Mouse (Mus musculus): Measurements from ENCODE around the gene Olfml2b. TPM values are rescaled to one million over a fixed set of nuclear protein-coding genes. Genes with fewer than 3 reads are reported as not detected.

Olfml2b gene
- polyA plus RNA-seq, 1 experiment: 1.3 TPM

DNA sequence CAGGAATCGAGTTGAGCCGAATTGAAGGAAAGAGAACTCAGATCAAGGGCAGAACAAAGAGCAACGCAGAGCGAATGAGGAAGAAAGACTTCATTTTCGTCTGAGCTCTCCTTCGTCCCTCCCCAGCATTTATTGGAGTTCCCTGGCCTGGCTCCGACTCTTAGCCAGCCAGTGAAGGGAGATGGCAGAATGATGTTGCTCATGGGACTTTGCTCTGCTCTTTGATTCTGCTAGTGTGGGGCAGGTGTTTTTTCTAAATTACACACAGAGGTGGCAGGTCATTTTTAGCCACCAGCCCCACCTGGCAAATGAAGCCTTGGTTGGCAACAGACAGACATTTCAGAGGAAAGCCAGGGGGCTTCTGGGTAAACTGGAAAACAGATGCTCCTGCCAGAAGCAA is 5.4 kb upstream of the Olfml2b start:
- Histone ChIP-seq H3K4me3 (ENCODE audit: low read depth, low read length) (no peak overlapping the region), H3K4me1 (ENCODE audit: control insufficient read depth, insufficient read depth, low read length) (no peaks in the 10 kb centered on the region), H3K9ac (ENCODE audit: low read depth, poor library complexity, severe bottlenecking) (no peak overlapping the region), H3K36me3 (ENCODE audit: control insufficient read depth, insufficient read depth, low read length, poor library complexity, severe bottlenecking) (no peaks in the 10 kb centered on the region), H3K27me3 (ENCODE audit: control insufficient read depth, insufficient read depth, low read length, poor library complexity, severe bottlenecking) (no peaks in the 10 kb centered on the region), H3K9me3 (replicated peaks; ENCODE audit: control insufficient read depth, insufficient read depth, low read length, poor library complexity, severe bottlenecking) (no peaks in the 10 kb centered on the region), H3K27ac (ENCODE audit: insufficient read depth, low read length) (no peak overlapping the region)
- TF ChIP-seq POLR2A (IDR thresholded peaks at IDR 0.05; ENCODE audit: insufficient read depth, low read length): no peak
- TF ChIP-seq CTCF (IDR thresholded peaks at IDR 0.05; ENCODE audit: low read depth, low read length): no peak
- TF ChIP-seq EP300 (IDR thresholded peaks at IDR 0.05; ENCODE audit: insufficient read depth, low read depth, low read length): no peak

- no peak overlapping the region for H3K27ac ChIP-seq (ENCODE audit: insufficient read depth, low read length)
- TF ChIP-seq EP300 (IDR thresholded peaks at IDR 0.05; ENCODE audit: insufficient read depth, low read depth, low read length): no peak
- no peak for TF ChIP-seq CTCF (IDR thresholded peaks at IDR 0.05; ENCODE audit: low read depth, low read length)
- TF ChIP-seq POLR2A (IDR thresholded peaks at IDR 0.05; ENCODE audit: insufficient read depth, low read length): no peak
- H3K36me3 ChIP-seq (ENCODE audit: control insufficient read depth, insufficient read depth, low read length, poor library complexity, severe bottlenecking): no peaks in the 10 kb centered on the region
- no peaks in the 10 kb centered on the region for H3K4me1 ChIP-seq (ENCODE audit: control insufficient read depth, insufficient read depth, low read length)
- peaks cover 2% of the 10 kb centered on the region; the same call in 1 of the 2 replicates for H3K27me3 ChIP-seq (ENCODE audit: control insufficient read depth, insufficient read depth, low read length, poor library complexity, severe bottlenecking)
- H3K9ac ChIP-seq (ENCODE audit: low read depth, poor library complexity, severe bottlenecking): no peak overlapping the region
- no peaks in the 10 kb centered on the region for H3K9me3 ChIP-seq (replicated peaks; ENCODE audit: control insufficient read depth, insufficient read depth, low read length, poor library complexity, severe bottlenecking)
- H3K4me3 ChIP-seq (ENCODE audit: low read depth, low read length): no peak overlapping the region
Observed at GRCm38 (mm10) chr1:170645896-170646605, 1.7 kb downstream of the Olfml2b start.

DNA sequence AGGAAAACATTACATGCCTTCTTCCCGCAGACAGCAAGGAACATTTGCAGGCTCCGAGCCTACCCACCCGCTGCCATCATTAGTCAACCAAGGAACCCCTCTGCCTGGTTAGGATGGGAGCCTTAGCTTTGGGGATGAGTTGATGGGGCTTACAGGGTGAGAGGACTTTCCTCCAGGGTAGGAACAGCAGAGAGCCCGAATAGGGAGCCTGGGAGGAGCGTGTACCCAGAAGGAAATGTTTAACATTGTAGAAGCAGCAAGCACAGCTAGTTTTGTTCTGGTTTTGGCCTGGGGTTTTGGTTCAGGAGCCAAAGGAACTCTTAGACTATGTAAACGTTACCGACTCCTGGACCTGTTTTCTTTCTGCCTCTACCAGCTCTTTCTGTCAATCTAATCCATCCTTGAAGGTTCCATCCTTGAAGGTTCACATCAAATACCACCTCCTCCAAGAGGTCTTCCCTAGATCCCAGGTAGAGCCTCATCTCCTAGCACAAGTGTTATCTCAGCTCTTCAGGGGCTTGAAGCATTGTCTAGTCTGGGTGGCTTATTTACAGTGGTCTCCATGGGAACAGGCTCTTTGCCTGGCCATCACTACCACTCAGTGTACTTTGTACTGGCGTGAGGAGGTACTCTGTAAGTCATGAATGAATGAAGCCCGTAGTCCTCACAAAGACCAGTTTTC is 2.4 kb downstream of the Olfml2b start:
- no peaks in the 10 kb centered on the region for H3K9me3 ChIP-seq (replicated peaks; ENCODE audit: control insufficient read depth, insufficient read depth, low read length, poor library complexity, severe bottlenecking)
- H3K9ac ChIP-seq (ENCODE audit: low read depth, poor library complexity, severe bottlenecking): no peak overlapping the region
- no peak overlapping the region for H3K4me3 ChIP-seq (ENCODE audit: low read depth, low read length)
- no peaks in the 10 kb centered on the region for H3K4me1 ChIP-seq (ENCODE audit: control insufficient read depth, insufficient read depth, low read length)
- H3K27ac ChIP-seq (ENCODE audit: insufficient read depth, low read length): no peak overlapping the region
- no peak for TF ChIP-seq EP300 (IDR thresholded peaks at IDR 0.05; ENCODE audit: insufficient read depth, low read depth, low read length)
- TF ChIP-seq CTCF (IDR thresholded peaks at IDR 0.05; ENCODE audit: low read depth, low read length): no peak
- no peak for TF ChIP-seq POLR2A (IDR thresholded peaks at IDR 0.05; ENCODE audit: insufficient read depth, low read length)
- H3K27me3 ChIP-seq (ENCODE audit: control insufficient read depth, insufficient read depth, low read length, poor library complexity, severe bottlenecking): peaks cover 2% of the 10 kb centered on the region; the same call in 1 of the 2 replicates
- H3K36me3 ChIP-seq (ENCODE audit: control insufficient read depth, insufficient read depth, low read length, poor library complexity, severe bottlenecking): no peaks in the 10 kb centered on the region

DNA sequence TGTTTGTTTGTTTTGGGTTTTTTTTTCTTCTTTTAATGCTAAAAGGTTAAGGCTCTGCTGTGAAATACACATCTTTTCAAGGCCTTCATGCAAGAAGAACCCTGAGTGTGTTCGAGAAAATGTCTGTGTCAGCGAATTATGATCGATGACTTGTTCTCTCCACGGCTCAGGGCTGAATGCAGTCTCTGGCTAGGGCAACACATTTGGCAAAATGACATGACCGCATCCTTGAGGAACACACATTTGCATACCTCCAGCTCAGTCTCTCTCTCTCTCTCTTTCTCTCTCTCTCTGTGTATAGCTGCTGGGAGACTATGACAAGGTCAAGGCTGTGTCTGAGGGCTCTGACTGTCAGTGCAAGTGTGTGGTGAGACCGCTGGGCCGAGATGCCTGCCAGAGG is 3.0 kb downstream of the Olfml2b start:
- H3K4me1 ChIP-seq (ENCODE audit: control insufficient read depth, insufficient read depth, low read length): no peaks in the 10 kb centered on the region
- no peaks in the 10 kb centered on the region for H3K36me3 ChIP-seq (ENCODE audit: control insufficient read depth, insufficient read depth, low read length, poor library complexity, severe bottlenecking)
- no peak overlapping the region for H3K27ac ChIP-seq (ENCODE audit: insufficient read depth, low read length)
- H3K9ac ChIP-seq (ENCODE audit: low read depth, poor library complexity, severe bottlenecking): no peak overlapping the region
- no peak for TF ChIP-seq CTCF (IDR thresholded peaks at IDR 0.05; ENCODE audit: low read depth, low read length)
- TF ChIP-seq EP300 (IDR thresholded peaks at IDR 0.05; ENCODE audit: insufficient read depth, low read depth, low read length): no peak
- TF ChIP-seq POLR2A (IDR thresholded peaks at IDR 0.05; ENCODE audit: insufficient read depth, low read length): no peak
- no peaks in the 10 kb centered on the region for H3K9me3 ChIP-seq (replicated peaks; ENCODE audit: control insufficient read depth, insufficient read depth, low read length, poor library complexity, severe bottlenecking)
- peaks cover 2% of the 10 kb centered on the region; the same call in 1 of the 2 replicates for H3K27me3 ChIP-seq (ENCODE audit: control insufficient read depth, insufficient read depth, low read length, poor library complexity, severe bottlenecking)
- no peak overlapping the region for H3K4me3 ChIP-seq (ENCODE audit: low read depth, low read length)

DNA sequence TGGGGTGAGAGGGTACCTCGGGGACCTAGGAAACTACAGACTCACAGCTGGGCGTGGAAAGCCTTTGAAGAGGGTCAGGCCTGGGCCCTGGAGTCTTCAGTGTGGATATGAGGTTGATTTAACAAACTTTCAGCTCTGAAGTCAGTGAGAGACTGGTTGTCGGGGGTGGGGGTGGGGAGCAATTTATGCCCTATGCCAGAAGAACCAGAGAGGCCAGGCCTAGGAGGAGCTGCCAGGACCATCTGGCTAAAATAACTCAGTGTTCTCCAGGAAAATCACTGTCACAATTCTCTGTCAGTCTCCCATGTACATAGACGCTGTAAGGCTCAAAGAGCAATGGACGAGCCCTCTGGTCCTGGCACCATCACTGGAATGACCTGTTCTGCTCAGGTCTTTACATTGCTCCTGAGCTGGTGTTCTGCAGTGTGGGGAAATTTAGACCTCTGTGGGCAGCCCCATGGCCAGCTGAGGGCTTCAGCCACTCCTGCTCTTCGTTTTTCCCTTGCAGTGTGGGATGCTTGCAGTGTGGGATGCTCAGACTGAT is 3.7 kb downstream of the Olfml2b start:
- H3K9me3 ChIP-seq (replicated peaks; ENCODE audit: control insufficient read depth, insufficient read depth, low read length, poor library complexity, severe bottlenecking): no peaks in the 10 kb centered on the region
- peaks cover 2% of the 10 kb centered on the region; the same call in 1 of the 2 replicates for H3K27me3 ChIP-seq (ENCODE audit: control insufficient read depth, insufficient read depth, low read length, poor library complexity, severe bottlenecking)
- H3K36me3 ChIP-seq (ENCODE audit: control insufficient read depth, insufficient read depth, low read length, poor library complexity, severe bottlenecking): no peaks in the 10 kb centered on the region
- no peak overlapping the region for H3K4me3 ChIP-seq (ENCODE audit: low read depth, low read length)
- H3K27ac ChIP-seq (ENCODE audit: insufficient read depth, low read length): no peak overlapping the region
- no peak overlapping the region for H3K9ac ChIP-seq (ENCODE audit: low read depth, poor library complexity, severe bottlenecking)
- no peaks in the 10 kb centered on the region for H3K4me1 ChIP-seq (ENCODE audit: control insufficient read depth, insufficient read depth, low read length)
- TF ChIP-seq CTCF (IDR thresholded peaks at IDR 0.05; ENCODE audit: low read depth, low read length) (no peak), EP300 (IDR thresholded peaks at IDR 0.05; ENCODE audit: insufficient read depth, low read depth, low read length) (no peak), POLR2A (IDR thresholded peaks at IDR 0.05; ENCODE audit: insufficient read depth, low read length) (no peak)
